Mouse (Mus musculus) MEL (cell line): Measurements from ENCODE around the gene Slc15a1. TPM values are rescaled to one million over a fixed set of nuclear protein-coding genes. Genes with fewer than 3 reads are reported as not detected.

Experiments used
- DNase-seq: peaks from one replicate; pipeline ENCODE4 v3.0.0; 2011; ENCODE audit warnings: low read depth, low spot score
- H3K27ac ChIP-seq: 2 replicates; pipeline ENCODE4 v1.5.1; 2012; ENCODE audit warnings: low read depth, mild to moderate bottlenecking, control low read depth, low read length, moderate library complexity; ENCODE audit not compliant: control insufficient read depth
- H3K27me3 ChIP-seq, 2 experiments: fragments of 150-350 bp in 1 of 2; sonication (generic) in 1 of 2; 2 replicates each; pipeline ENCODE4 v1.6.1; 2012; ENCODE audit warnings: low read length in 2 of 2, mild to moderate bottlenecking in 2 of 2, improper control_type of control experiment in 1 of 2, moderate library complexity in 1 of 2; ENCODE audit not compliant: insufficient read depth in 2 of 2, control insufficient read depth in 1 of 2
- H3K36me3 ChIP-seq, 2 experiments: 2 replicates each; pipeline ENCODE4 v1.6.1; 2012 to 2014; ENCODE audit warnings: low read length in 2 of 2, improper control_type of control experiment in 1 of 2, inconsistent platforms in 1 of 2, mild to moderate bottlenecking in 1 of 2; ENCODE audit not compliant: insufficient read depth in 2 of 2, control insufficient read depth in 1 of 2
- H3K4me1 ChIP-seq, 2 experiments: fragments of 150-350 bp in 1 of 2; sonication (generic) in 1 of 2; 2 replicates each; pipeline ENCODE4 v1.6.1; 2012; ENCODE audit warnings: low read length in 2 of 2, improper control_type of control experiment in 1 of 2, mild to moderate bottlenecking in 1 of 2; ENCODE audit not compliant: insufficient read depth in 2 of 2, control insufficient read depth in 1 of 2
- H3K4me3 ChIP-seq, 2 experiments: fragments of 150-350 bp in 1 of 2; sonication (generic) in 1 of 2; 2 replicates each; pipeline ENCODE4 v1.5.1; 2012; ENCODE audit warnings: low read depth in 2 of 2, low read length in 2 of 2, mild to moderate bottlenecking in 2 of 2, moderate library complexity in 2 of 2, control low read depth in 1 of 2, improper control_type of control experiment in 1 of 2; ENCODE audit not compliant: control insufficient read depth in 1 of 2, insufficient read depth in 1 of 2
- H3K79me2 ChIP-seq: 2 replicates; pipeline ENCODE4 v1.6.1; 2012; ENCODE audit warnings: mild to moderate bottlenecking, low read length, moderate library complexity; ENCODE audit not compliant: control insufficient read depth, poor library complexity, insufficient read depth
- H3K9ac ChIP-seq: 2 replicates; pipeline ENCODE4 v1.6.1; 2012; ENCODE audit warnings: low read depth, mild to moderate bottlenecking, control low read depth, low read length, moderate library complexity; ENCODE audit not compliant: control insufficient read depth, poor library complexity, severe bottlenecking
- H3K9me3 ChIP-seq: fragments of 150-350 bp; sonication (generic); replicated peaks from 2 replicates; pipeline ENCODE4 v1.6.1; 2012; ENCODE audit warnings: mild to moderate bottlenecking, low read length, improper control_type of control experiment, moderate library complexity; ENCODE audit not compliant: insufficient read depth
- BHLHE40 ChIP-seq: IDR thresholded peaks from 2 replicates; pipeline ENCODE4 v1.6.1; 2012; ENCODE audit warnings: low read depth, mild to moderate bottlenecking, inconsistent platforms, low read length, improper control_type of control experiment, borderline replicate concordance
- CHD2 ChIP-seq: IDR thresholded peaks from 2 replicates; pipeline ENCODE4 v1.6.1; 2011; ENCODE audit warnings: low read length, improper control_type of control experiment
- CTCF ChIP-seq, 3 experiments: IDR thresholded peaks in 2 of 3; conservative IDR thresholded peaks in 1 of 3; 2 replicates each; pipeline ENCODE4 v1.5.1; 2011 to 2012; ENCODE audit warnings: low read length in 3 of 3, low read depth in 2 of 3, mild to moderate bottlenecking in 2 of 3, improper control_type of control experiment in 1 of 3, inconsistent platforms in 1 of 3, mixed read lengths in 1 of 3, moderate library complexity in 1 of 3; ENCODE audit not compliant: control insufficient read depth in 1 of 3, insufficient read depth in 1 of 3, poor library complexity in 1 of 3, severe bottlenecking in 1 of 3
- ELF1 ChIP-seq: IDR thresholded peaks from 2 replicates; pipeline ENCODE4 v1.6.1; 2014; ENCODE audit warnings: low read depth, mild to moderate bottlenecking, inconsistent platforms, low read length, improper control_type of control experiment, moderate library complexity
- ETS1 ChIP-seq: IDR thresholded peaks from 2 replicates; pipeline ENCODE4 v1.6.1; 2012; ENCODE audit warnings: low read depth, mild to moderate bottlenecking, inconsistent platforms, low read length, improper control_type of control experiment, moderate library complexity
- GABPA ChIP-seq: IDR thresholded peaks from 2 replicates; pipeline ENCODE4 v1.6.1; 2012; ENCODE audit warnings: low read depth, mild to moderate bottlenecking, inconsistent platforms, low read length, improper control_type of control experiment, moderate library complexity
- HCFC1 ChIP-seq: IDR thresholded peaks from 2 replicates; pipeline ENCODE4 v1.6.1; 2012; ENCODE audit warnings: low read depth, mild to moderate bottlenecking, inconsistent platforms, low read length, improper control_type of control experiment, moderate library complexity
- MAX ChIP-seq: IDR thresholded peaks from 2 replicates; pipeline ENCODE4 v1.6.1; 2011; ENCODE audit warnings: low read length, improper control_type of control experiment
- MAZ ChIP-seq: IDR thresholded peaks from 2 replicates; pipeline ENCODE4 v1.6.1; 2012; ENCODE audit warnings: low read depth, mild to moderate bottlenecking, inconsistent platforms, low read length, improper control_type of control experiment
- MEF2A ChIP-seq: IDR thresholded peaks from 2 replicates; pipeline ENCODE4 v1.6.1; 2014; ENCODE audit warnings: low read depth, mild to moderate bottlenecking, inconsistent platforms, low read length, improper control_type of control experiment; ENCODE audit not compliant: poor library complexity, insufficient replicate concordance, severe bottlenecking; ENCODE audit errors: extremely low read depth
- MXI1 ChIP-seq: IDR thresholded peaks from 2 replicates; pipeline ENCODE4 v1.6.1; 2011; ENCODE audit warnings: mild to moderate bottlenecking, low read depth, low read length, improper control_type of control experiment
- MYB ChIP-seq: IDR thresholded peaks from 2 replicates; pipeline ENCODE4 v1.6.1; 2011; ENCODE audit warnings: mild to moderate bottlenecking, low read depth, low read length, improper control_type of control experiment
- MYC ChIP-seq: IDR thresholded peaks from 2 replicates; pipeline ENCODE4 v1.6.1; 2011; ENCODE audit warnings: low read depth, mild to moderate bottlenecking, low read length, improper control_type of control experiment, moderate library complexity
- NRF1 ChIP-seq: IDR thresholded peaks from 2 replicates; pipeline ENCODE4 v1.6.1; 2014; ENCODE audit warnings: low read depth, mild to moderate bottlenecking, inconsistent platforms, low read length, improper control_type of control experiment, moderate library complexity; ENCODE audit not compliant: poor library complexity, insufficient read depth, severe bottlenecking
- POLR2AphosphoS2 ChIP-seq: IDR thresholded peaks from 2 replicates; pipeline ENCODE4 v1.6.1; 2011; ENCODE audit warnings: low read length, improper control_type of control experiment
- POLR2AphosphoS5 ChIP-seq: IDR thresholded peaks from 2 replicates; pipeline ENCODE4 v1.6.1; 2012; ENCODE audit warnings: low read depth, borderline replicate concordance, mild to moderate bottlenecking, inconsistent platforms, low read length, moderate library complexity, mixed read lengths
- RAD21 ChIP-seq: IDR thresholded peaks from 2 replicates; pipeline ENCODE4 v1.6.1; 2011; ENCODE audit warnings: mild to moderate bottlenecking, low read depth, low read length, improper control_type of control experiment
- SIN3A ChIP-seq: IDR thresholded peaks from 2 replicates; pipeline ENCODE4 v1.6.1; 2012; ENCODE audit warnings: low read length, improper control_type of control experiment, inconsistent platforms
- TCF12 ChIP-seq: IDR thresholded peaks from 2 replicates; pipeline ENCODE4 v1.6.1; 2014; ENCODE audit warnings: low read depth, mild to moderate bottlenecking, inconsistent platforms, low read length, improper control_type of control experiment, moderate library complexity
- UBTF ChIP-seq: IDR thresholded peaks from 2 replicates; pipeline ENCODE4 v1.6.1; 2012; ENCODE audit warnings: low read depth, mild to moderate bottlenecking, inconsistent platforms, low read length, improper control_type of control experiment, moderate library complexity, borderline replicate concordance; ENCODE audit not compliant: insufficient read depth
- ZC3H11A ChIP-seq: IDR thresholded peaks from 2 replicates; pipeline ENCODE4 v1.6.1; 2012; ENCODE audit warnings: low read depth, mild to moderate bottlenecking, inconsistent platforms, low read length, improper control_type of control experiment
- ZKSCAN1 ChIP-seq: IDR thresholded peaks from 2 replicates; pipeline ENCODE4 v1.6.1; 2012; ENCODE audit warnings: low read depth, mild to moderate bottlenecking, inconsistent platforms, low read length, improper control_type of control experiment, moderate library complexity
- ZNF384 ChIP-seq: IDR thresholded peaks from 2 replicates; pipeline ENCODE4 v1.6.1; 2012; ENCODE audit warnings: low read depth, mild to moderate bottlenecking, inconsistent platforms, low read length, improper control_type of control experiment
- polyA plus RNA-seq, 2 experiments: library from polyadenylated mRNA; stranded (reverse) in 1 of 2; unstranded in 1 of 2; fragments of >175 nt in 1 of 2; fragments of >200 nt in 1 of 2; gene quantifications; 2 replicates each; pipeline versions ENCODE4 v1.2.1 to v1.2.4; 2012; ENCODE audit warnings: low replicate concordance in 2 of 2, low read depth in 1 of 2; ENCODE audit not compliant: insufficient read length in 2 of 2, insufficient read depth in 1 of 2, missing spikeins in 1 of 2
- total RNA-seq: library from RNA; depleted of rRNA; stranded (reverse); fragments of 300-350 nt; gene quantifications from 2 replicates; pipeline ENCODE4 v1.2.3, GENCODE M21; 2012

Slc15a1 gene
- total and polyA plus RNA-seq, 3 experiments: not detected

DNA sequence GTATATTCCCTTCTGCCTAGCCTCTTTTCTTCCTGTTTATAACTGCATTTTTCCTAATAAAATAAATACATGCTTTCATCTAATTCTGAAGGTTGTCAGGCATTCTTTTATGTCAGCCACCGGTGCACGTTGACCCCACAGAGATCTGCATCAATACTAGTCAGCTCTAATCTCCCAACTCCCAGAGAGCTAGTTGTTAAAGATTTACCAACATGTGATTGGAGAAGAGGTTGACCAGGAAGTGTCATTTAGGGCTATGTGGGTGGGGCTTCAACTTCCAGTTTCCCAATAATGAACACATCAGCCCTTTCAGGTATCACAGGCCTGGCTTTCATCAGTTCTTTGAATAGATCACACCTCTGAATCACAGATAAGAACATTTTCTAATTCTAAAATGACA is 3.9 kb upstream of the Slc15a1 start:
- TF ChIP-seq SIN3A (no peak), MEF2A (no peak), NRF1 (no peak), ETS1 (no peak), UBTF (no peak), TCF12 (no peak), MXI1 (no peak), CHD2 (no peak), MAX (no peak), HCFC1 (no peak), POLR2AphosphoS2 (no peak), ZNF384 (no peak), BHLHE40 (no peak), ZKSCAN1 (no peak), RAD21 (no peak)
- no peak overlapping the region for H3K9ac ChIP-seq

DNA sequence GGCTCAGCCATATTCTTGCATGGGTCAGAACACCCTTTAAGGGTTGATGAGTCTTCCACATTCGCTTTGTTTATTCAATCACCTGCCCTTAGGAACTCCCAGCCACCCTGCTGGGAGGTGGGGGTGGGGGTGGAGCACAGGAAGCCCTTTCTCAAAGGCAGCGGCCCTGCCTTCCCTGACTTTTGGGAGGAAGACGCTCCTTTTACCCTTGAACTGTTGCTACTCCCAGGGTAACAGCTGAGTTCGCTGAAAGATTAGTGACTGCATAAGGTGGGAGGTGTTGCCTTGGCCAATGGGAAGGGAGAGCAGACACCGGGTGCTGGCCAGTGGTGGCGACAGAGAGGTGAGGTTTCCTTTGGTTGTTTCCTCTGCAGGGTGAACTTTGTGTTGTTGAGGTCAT is 1.3 kb upstream of the Slc15a1 start:
- no peaks in the 10 kb centered on the region for H3K4me1 ChIP-seq
- no peaks in the 10 kb centered on the region for H3K79me2 ChIP-seq
- no peak for DNase-seq
- no peaks in the 10 kb centered on the region for H3K36me3 ChIP-seq
- H3K9me3 ChIP-seq: no peaks in the 10 kb centered on the region
- no peak for TF ChIP-seq MYC
- TF ChIP-seq POLR2AphosphoS5: no peak
- TF ChIP-seq BHLHE40: no peak
- TF ChIP-seq MXI1: no peak
- TF ChIP-seq SIN3A: no peak
- no peak for TF ChIP-seq GABPA
- TF ChIP-seq NRF1: no peak
- no peak for TF ChIP-seq ZC3H11A
- no peak for TF ChIP-seq MEF2A
- TF ChIP-seq CTCF (IDR thresholded peaks at IDR 0.05 in 2 of 3, conservative IDR thresholded peaks at IDR 0.05 in 1 of 3; ENCODE audit: control insufficient read depth in 1 of 3, insufficient read depth in 1 of 3, low read depth in 2 of 3, low read length in 3 of 3, poor library complexity in 1 of 3, severe bottlenecking in 1 of 3): no peak
- TF ChIP-seq ELF1: no peak
- TF ChIP-seq MYB: no peak
- TF ChIP-seq MAZ: no peak
- H3K27ac ChIP-seq: no peak overlapping the region
- no peak overlapping the region for H3K9ac ChIP-seq
- no peak overlapping the region for H3K4me3 ChIP-seq
- H3K27me3 ChIP-seq: peaks cover 0 to 1% of the 10 kb centered on the region in 2 experiments; a peak in 1 of 4 replicates

More for the DNA sequence above, 3.9 kb upstream of the Slc15a1 start:
- no peak for DNase-seq
- Histone ChIP-seq H3K9me3 (no peaks in the 10 kb centered on the region), H3K27me3 (peaks cover 0 to 1% of the 10 kb centered on the region in 2 experiments; a peak in 1 of 4 replicates), H3K4me1 (no peaks in the 10 kb centered on the region), H3K36me3 (no peaks in the 10 kb centered on the region), H3K79me2 (no peaks in the 10 kb centered on the region), H3K27ac (no peak overlapping the region), H3K4me3 (no peak overlapping the region)
